Mouse (Mus musculus) liver, adult 2 months (tissue): Measurements from ENCODE around the gene Tmem41b.

ENCODE experiments used
- CTCF ChIP-seq: fragments of 200-500 bp; IDR thresholded peaks from 2 replicates; pipeline ENCODE4 v1.5.1; 2011; ENCODE audit warnings: low read depth, low read length, control low read depth
- POLR2A ChIP-seq: fragments of 200-500 bp; IDR thresholded peaks from 2 replicates; pipeline ENCODE4 v1.6.1; 2011; ENCODE audit warnings: low read length, control low read depth; ENCODE audit not compliant: insufficient read depth; ENCODE audit errors: extremely low read depth

GRCm38 (mm10) chr7:109957996-109958789 lies 28.5 kb downstream of the Tmem41b start:
- no peak for TF ChIP-seq CTCF
- TF ChIP-seq POLR2A = no peak
